Mouse (Mus musculus): ENCODE results near the gene B3galt1. TPM values are rescaled to one million over a fixed set of nuclear protein-coding genes. Genes with fewer than 3 reads are reported as not detected.

B3galt1 gene
- total and polyA plus RNA-seq, 3 experiments = not detected

GRCm38 (mm10) chr2:67985133-67985532, 419.5 kb downstream of the B3galt1 start:
- Histone ChIP-seq H3K27ac (ENCODE audit: control insufficient read depth, low read depth, low read length) (no peak overlapping the region), H3K9me3 (replicated peaks; ENCODE audit: insufficient read depth, low read length) (no peaks in the 10 kb centered on the region), H3K27me3 (ENCODE audit: control insufficient read depth in 1 of 2, insufficient read depth in 2 of 2, low read length in 2 of 2) (no peaks in the 10 kb centered on the region), H3K4me3 (ENCODE audit: control insufficient read depth in 1 of 2, insufficient read depth in 1 of 2, low read depth in 2 of 2, low read length in 2 of 2) (no peak overlapping the region), H3K36me3 (ENCODE audit: control insufficient read depth in 1 of 2, insufficient read depth in 2 of 2, low read length in 2 of 2) (no peaks in the 10 kb centered on the region), H3K9ac (ENCODE audit: control insufficient read depth, low read depth, low read length, poor library complexity, severe bottlenecking) (no peak overlapping the region), H3K79me2 (ENCODE audit: control insufficient read depth, insufficient read depth, low read length, poor library complexity) (no peaks in the 10 kb centered on the region), H3K4me1 (ENCODE audit: control insufficient read depth in 1 of 2, insufficient read depth in 2 of 2, low read length in 2 of 2) (no peaks in the 10 kb centered on the region)
- no peak for DNase-seq (ENCODE audit: low read depth, low spot score)
- TF ChIP-seq SIN3A (IDR thresholded peaks at IDR 0.05; ENCODE audit: low read length) (no peak), POLR2A (IDR thresholded peaks at IDR 0.05; ENCODE audit: control insufficient read depth in 1 of 2, insufficient read depth in 1 of 2, low read depth in 1 of 2, low read length in 2 of 2, poor library complexity in 1 of 2) (no peak), MXI1 (IDR thresholded peaks at IDR 0.05; ENCODE audit: low read depth, low read length) (no peak), RAD21 (IDR thresholded peaks at IDR 0.05; ENCODE audit: low read depth, low read length) (no peak), JUND (IDR thresholded peaks at IDR 0.05; ENCODE audit: low read depth, low read length) (no peak), GATA1 (IDR thresholded peaks at IDR 0.05; ENCODE audit: low read depth, low read length) (no peak), MYC (IDR thresholded peaks at IDR 0.05; ENCODE audit: low read depth, low read length) (no peak), KAT2A (conservative IDR thresholded peaks at IDR 0.05; ENCODE audit: low read depth, low read length) (no peak), TAL1 (IDR thresholded peaks at IDR 0.05; ENCODE audit: low read length) (no peak), MAX (IDR thresholded peaks at IDR 0.05; ENCODE audit: low read length) (no peak), SMC3 (IDR thresholded peaks at IDR 0.05; ENCODE audit: low read depth, low read length) (no peak), MAFK (IDR thresholded peaks at IDR 0.05; ENCODE audit: borderline replicate concordance, low read depth, low read length) (no peak), TBP (IDR thresholded peaks at IDR 0.05; ENCODE audit: low read depth, low read length) (no peak)

DNA sequence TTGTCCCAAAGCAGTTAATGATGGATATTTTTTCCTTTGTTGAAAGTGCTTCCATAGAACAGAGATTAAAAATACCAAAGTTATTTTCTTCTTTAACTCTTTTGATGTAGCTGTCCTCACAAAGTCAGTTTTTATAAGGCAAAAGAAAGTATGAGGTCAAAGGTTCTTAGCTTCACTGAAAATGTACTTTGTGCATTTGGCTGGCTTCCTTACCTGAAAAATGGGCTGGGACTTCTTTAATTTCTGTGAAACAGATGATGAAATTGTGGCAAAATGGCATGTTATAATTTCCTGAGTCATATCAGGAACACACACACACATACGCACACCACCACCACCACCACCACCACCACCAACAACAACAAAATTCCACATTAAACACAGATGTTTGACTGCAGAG, 427.8 kb downstream of the B3galt1 start:
- TF ChIP-seq MXI1 (IDR thresholded peaks at IDR 0.05; ENCODE audit: low read depth, low read length) = no peak
- Histone ChIP-seq H3K9ac (ENCODE audit: control insufficient read depth, low read depth, low read length, poor library complexity, severe bottlenecking) (no peak overlapping the region), H3K4me1 (ENCODE audit: control insufficient read depth in 1 of 2, insufficient read depth in 2 of 2, low read length in 2 of 2) (no peaks in the 10 kb centered on the region), H3K27ac (ENCODE audit: control insufficient read depth, low read depth, low read length) (no peak overlapping the region), H3K9me3 (replicated peaks; ENCODE audit: insufficient read depth, low read length) (no peaks in the 10 kb centered on the region), H3K27me3 (ENCODE audit: control insufficient read depth in 1 of 2, insufficient read depth in 2 of 2, low read length in 2 of 2) (no peaks in the 10 kb centered on the region), H3K36me3 (ENCODE audit: control insufficient read depth in 1 of 2, insufficient read depth in 2 of 2, low read length in 2 of 2) (no peaks in the 10 kb centered on the region), H3K79me2 (ENCODE audit: control insufficient read depth, insufficient read depth, low read length, poor library complexity) (no peaks in the 10 kb centered on the region), H3K4me3 (ENCODE audit: control insufficient read depth in 1 of 2, insufficient read depth in 1 of 2, low read depth in 2 of 2, low read length in 2 of 2) (no peak overlapping the region)
- no peak for DNase-seq (ENCODE audit: low read depth, low spot score)

DNA sequence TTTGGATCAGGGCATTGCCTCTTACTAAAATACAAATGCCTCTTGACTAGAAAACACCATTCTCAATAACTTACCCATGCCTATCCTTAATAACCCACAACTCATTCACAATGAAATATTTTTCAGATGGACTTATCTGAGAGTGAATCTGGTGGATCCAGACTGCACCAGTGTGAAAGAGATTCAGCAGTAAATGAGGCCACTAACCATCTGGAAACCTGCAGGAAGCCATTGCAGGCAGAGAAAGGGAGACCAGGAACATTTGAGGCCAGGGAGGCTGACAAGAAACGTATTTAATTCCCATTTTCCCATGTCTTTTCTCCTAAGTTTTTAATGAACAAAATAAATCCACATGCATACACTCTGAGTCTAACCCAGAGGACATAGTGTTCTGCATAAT, 437.4 kb downstream of the B3galt1 start:
- no peaks in the 10 kb centered on the region for H3K27me3 ChIP-seq (ENCODE audit: control insufficient read depth in 1 of 2, insufficient read depth in 2 of 2, low read length in 2 of 2)
- H3K9ac ChIP-seq (ENCODE audit: control insufficient read depth, low read depth, low read length, poor library complexity, severe bottlenecking) = no peak overlapping the region
- H3K4me3 ChIP-seq (ENCODE audit: control insufficient read depth in 1 of 2, insufficient read depth in 1 of 2, low read depth in 2 of 2, low read length in 2 of 2) = no peak overlapping the region
- H3K79me2 ChIP-seq (ENCODE audit: control insufficient read depth, insufficient read depth, low read length, poor library complexity) = no peaks in the 10 kb centered on the region
- no peak overlapping the region for H3K27ac ChIP-seq (ENCODE audit: control insufficient read depth, low read depth, low read length)
- TF ChIP-seq HCFC1 (IDR thresholded peaks at IDR 0.05; ENCODE audit: low read depth, low read length) (no peak), ETS1 (IDR thresholded peaks at IDR 0.05; ENCODE audit: low read depth, low read length) (no peak), UBTF (IDR thresholded peaks at IDR 0.05; ENCODE audit: borderline replicate concordance, insufficient read depth, low read depth, low read length) (no peak), MAX (IDR thresholded peaks at IDR 0.05; ENCODE audit: low read length) (no peak), CHD2 (IDR thresholded peaks at IDR 0.05; ENCODE audit: low read length) (no peak)
- no peaks in the 10 kb centered on the region for H3K9me3 ChIP-seq (replicated peaks; ENCODE audit: insufficient read depth, low read length)
- H3K36me3 ChIP-seq (ENCODE audit: control insufficient read depth in 1 of 2, insufficient read depth in 2 of 2, low read length in 2 of 2) = no peaks in the 10 kb centered on the region
- no peak for DNase-seq (ENCODE audit: low read depth, low spot score)
- H3K4me1 ChIP-seq (ENCODE audit: control insufficient read depth in 1 of 2, insufficient read depth in 2 of 2, low read length in 2 of 2) = no peaks in the 10 kb centered on the region

Measured in MEL (cell line).